Mouse (Mus musculus): ENCODE data around the gene Rgs7. TPM values are rescaled to one million over a fixed set of nuclear protein-coding genes. Genes with fewer than 3 reads are reported as not detected.

Gene Rgs7
- polyA plus RNA-seq, 1 experiment, result 0.72 TPM

- no peak for DNase-seq (ENCODE audit: low spot score)
These were observed 191.4 kb downstream of the Rgs7 start for GRCm38 (mm10) chr1:175300895-175301294.

- no peak for DNase-seq (ENCODE audit: low spot score)
These were observed 191.9 kb downstream of the Rgs7 start for GRCm38 (mm10) chr1:175300404-175300803.

GRCm38 (mm10) chr1:175299603-175300397 is 192.5 kb downstream of the Rgs7 start:
- no peak for DNase-seq (ENCODE audit: low spot score)

- no peak for DNase-seq (ENCODE audit: low spot score)
These were observed 195.4 kb downstream of the Rgs7 start for GRCm38 (mm10) chr1:175296906-175297305.

GRCm38 (mm10) chr1:175290072-175290471 is 202.2 kb downstream of the Rgs7 start:
- no peak for DNase-seq (ENCODE audit: low spot score)

- DNase-seq (ENCODE audit: low spot score), result no peak
These were observed 230.0 kb downstream of the Rgs7 start for GRCm38 (mm10) chr1:175262341-175262740.

- no peak for DNase-seq (ENCODE audit: low spot score)
These were observed 232.9 kb downstream of the Rgs7 start for GRCm38 (mm10) chr1:175259374-175259773.

- DNase-seq (ENCODE audit: low spot score), result no peak
These were observed 237.1 kb downstream of the Rgs7 start for GRCm38 (mm10) chr1:175255224-175255623.

- DNase-seq (ENCODE audit: low spot score), result no peak
These were observed 237.6 kb downstream of the Rgs7 start for GRCm38 (mm10) chr1:175254724-175255123.

- no peak for DNase-seq (ENCODE audit: low spot score)
These were observed 250.2 kb downstream of the Rgs7 start for GRCm38 (mm10) chr1:175242135-175242534.

GRCm38 (mm10) chr1:175240137-175240536 is 252.2 kb downstream of the Rgs7 start:
- no peak for DNase-seq (ENCODE audit: low spot score)

GRCm38 (mm10) chr1:175221593-175222500 is 270.5 kb downstream of the Rgs7 start:
- DNase-seq (ENCODE audit: low spot score), result no peak

- no peak for DNase-seq (ENCODE audit: low spot score)
These were observed 272.7 kb downstream of the Rgs7 start for GRCm38 (mm10) chr1:175219563-175219962.

GRCm38 (mm10) chr1:175207004-175207403 is 285.3 kb downstream of the Rgs7 start:
- no peak for DNase-seq (ENCODE audit: low spot score)

- no peak for DNase-seq (ENCODE audit: low spot score)
These were observed 286.7 kb downstream of the Rgs7 start for GRCm38 (mm10) chr1:175205633-175206032.

GRCm38 (mm10) chr1:175203544-175203943 is 288.8 kb downstream of the Rgs7 start:
- DNase-seq (ENCODE audit: low spot score), result no peak

GRCm38 (mm10) chr1:175202902-175203301 is 289.4 kb downstream of the Rgs7 start:
- no peak for DNase-seq (ENCODE audit: low spot score)

- no peak for DNase-seq (ENCODE audit: low spot score)
These were observed 293.4 kb downstream of the Rgs7 start for GRCm38 (mm10) chr1:175198881-175199280.

GRCm38 (mm10) chr1:175195806-175196205 is 296.5 kb downstream of the Rgs7 start:
- DNase-seq (ENCODE audit: low spot score), result no peak

- no peak for DNase-seq (ENCODE audit: low spot score)
These were observed 304.1 kb downstream of the Rgs7 start for GRCm38 (mm10) chr1:175188186-175188585.

- DNase-seq (ENCODE audit: low spot score), result no peak
These were observed 307.1 kb downstream of the Rgs7 start for GRCm38 (mm10) chr1:175185211-175185610.

- DNase-seq (ENCODE audit: low spot score), result no peak
These were observed 307.6 kb downstream of the Rgs7 start for GRCm38 (mm10) chr1:175184736-175185135.

- DNase-seq (ENCODE audit: low spot score), result no peak
These were observed 313.6 kb downstream of the Rgs7 start for GRCm38 (mm10) chr1:175178733-175179132.

All from urinary bladder, adult 2 months (tissue).